Mouse (Mus musculus): ENCODE data around the gene AI467606. TPM values are rescaled to one million over a fixed set of nuclear protein-coding genes. Genes with fewer than 3 reads are reported as not detected.

The AI467606 gene
- total RNA-seq, 2 experiments from 2014 or later = 49.2 to 71.1 TPM

- no peak for ATAC-seq (ENCODE audit: poor library complexity, severe bottlenecking)
These were observed 27.7 kb downstream of the AI467606 start for GRCm38 (mm10) chr7:127118671-127119445.

- ATAC-seq (ENCODE audit: poor library complexity, severe bottlenecking) = no peak
These were observed 30.1 kb downstream of the AI467606 start for GRCm38 (mm10) chr7:127121061-127121910.

GRCm38 (mm10) chr7:127121911-127122270 lies 30.7 kb downstream of the AI467606 start, which contains the start of gene Qprt:
Gene Qprt, minus strand, starts transcription at chr7:127122226.
- ATAC-seq (ENCODE audit: poor library complexity, severe bottlenecking) = no peak

- peak; percentile 68 for ATAC-seq (ENCODE audit: poor library complexity, severe bottlenecking)
These were observed 38.5 kb downstream of the AI467606 start for GRCm38 (mm10) chr7:127129638-127130037.

GRCm38 (mm10) chr7:127133125-127133524 lies 42.0 kb downstream of the AI467606 start:
- no peak for ATAC-seq (ENCODE audit: poor library complexity, severe bottlenecking)

- peak; percentile 63 for ATAC-seq (ENCODE audit: poor library complexity, severe bottlenecking)
These were observed 43.8 kb downstream of the AI467606 start for GRCm38 (mm10) chr7:127134821-127135447.

GRCm38 (mm10) chr7:127136181-127137071 lies 45.3 kb downstream of the AI467606 start:
- peak; percentile 19 for ATAC-seq (ENCODE audit: poor library complexity, severe bottlenecking)

GRCm38 (mm10) chr7:127137262-127138017 lies 46.3 kb downstream of the AI467606 start, which contains the start of gene Spn:
Gene Spn, minus strand, starts transcription at chr7:127137823.
- peak; percentile 56 for ATAC-seq (ENCODE audit: poor library complexity, severe bottlenecking)

- ATAC-seq (ENCODE audit: poor library complexity, severe bottlenecking) = no peak
These were observed 47.9 kb downstream of the AI467606 start for GRCm38 (mm10) chr7:127139100-127139499.

GRCm38 (mm10) chr7:127139562-127139961 lies 48.4 kb downstream of the AI467606 start:
- ATAC-seq (ENCODE audit: poor library complexity, severe bottlenecking) = no peak

GRCm38 (mm10) chr7:127140623-127141404 lies 49.7 kb downstream of the AI467606 start:
- ATAC-seq (ENCODE audit: poor library complexity, severe bottlenecking) = no peak

GRCm38 (mm10) chr7:127142214-127142613 lies 51.1 kb downstream of the AI467606 start:
- no peak for ATAC-seq (ENCODE audit: poor library complexity, severe bottlenecking)

- no peak for ATAC-seq (ENCODE audit: poor library complexity, severe bottlenecking)
These were observed 51.5 kb downstream of the AI467606 start for GRCm38 (mm10) chr7:127142666-127143065.

Other genes starting within 250 kb of the AI467606 start
- not detected in 2 replicates for gene Doc2a, start 243.9 kb upstream of the AI467606 start, total RNA-seq (2015)
- not detected in 2 replicates for gene Doc2a, start 243.9 kb upstream of the AI467606 start, total RNA-seq (2017)
- gene Hirip3, start 229.4 kb upstream of the AI467606 start, total RNA-seq (2015) = 14.6 and 22.0 TPM in 2 replicates
- gene Hirip3, start 229.4 kb upstream of the AI467606 start, total RNA-seq (2017) = 147 and 164 TPM in 2 replicates
- gene Ino80e, start 229.0 kb upstream of the AI467606 start, total RNA-seq (2015) = 42.5 and 51.5 TPM in 2 replicates
- 21.3 and 46.4 TPM in 2 replicates for gene Ino80e, start 229.0 kb upstream of the AI467606 start, total RNA-seq (2017)
- gene Taok2, start 206.7 kb upstream of the AI467606 start, total RNA-seq (2015) = 14.3 and 19.0 TPM in 2 replicates
- 26.8 and 32.0 TPM in 2 replicates for gene Taok2, start 206.7 kb upstream of the AI467606 start, total RNA-seq (2017)
- 47.9 and 50.9 TPM in 2 replicates for gene Tmem219, start 168.4 kb upstream of the AI467606 start, total RNA-seq (2015)
- 44.9 and 45.5 TPM in 2 replicates for gene Tmem219, start 168.4 kb upstream of the AI467606 start, total RNA-seq (2017)
- gene Kctd13, start 162.5 kb upstream of the AI467606 start, total RNA-seq (2015) = 7.3 and 12.0 TPM in 2 replicates
- gene Kctd13, start 162.5 kb upstream of the AI467606 start, total RNA-seq (2017) = 10.9 and 19.0 TPM in 2 replicates
- gene Asphd1, start 141.8 kb upstream of the AI467606 start, total RNA-seq (2015) = not detected in 2 replicates
- not detected in 2 replicates for gene Asphd1, start 141.8 kb upstream of the AI467606 start, total RNA-seq (2017)
- gene Sez6l2, start 140.8 kb upstream of the AI467606 start, total RNA-seq (2015) = 2.9 TPM in 1 of 2 replicates, not detected in the other
- 0.16 and 0.33 TPM in 2 replicates for gene Sez6l2, start 140.8 kb upstream of the AI467606 start, total RNA-seq (2017)
- 46.1 and 48.5 TPM in 2 replicates for gene Cdipt, start 115.4 kb upstream of the AI467606 start, total RNA-seq (2015)
- 49.4 and 56.7 TPM in 2 replicates for gene Cdipt, start 115.4 kb upstream of the AI467606 start, total RNA-seq (2017)
- 4.9 and 6.6 TPM in 2 replicates for gene Cdiptos, start 115.3 kb upstream of the AI467606 start, total RNA-seq (2015)
- gene Cdiptos, start 115.3 kb upstream of the AI467606 start, total RNA-seq (2017) = 0.73 and 3.3 TPM in 2 replicates
- 5.6 and 6.0 TPM in 2 replicates for gene Mvp, start 76.7 kb upstream of the AI467606 start, total RNA-seq (2015)
- 48.1 and 50.6 TPM in 2 replicates for gene Mvp, start 76.7 kb upstream of the AI467606 start, total RNA-seq (2017)
- gene Pagr1b, start 74.9 kb upstream of the AI467606 start, total RNA-seq (2015) = 0.54 and 1.6 TPM in 2 replicates
- gene Pagr1b, start 74.9 kb upstream of the AI467606 start, total RNA-seq (2017) = not detected in 2 replicates
- gene Pagr1a, start 74.0 kb upstream of the AI467606 start, total RNA-seq (2015) = 40.7 and 62.5 TPM in 2 replicates
- gene Pagr1a, start 74.0 kb upstream of the AI467606 start, total RNA-seq (2017) = 25.5 and 67.0 TPM in 2 replicates
- gene Gm42742, start 70.3 kb upstream of the AI467606 start, total RNA-seq (2015) = 15.4 TPM in 1 of 2 replicates, not detected in the other
- 45.4 TPM in 1 of 2 replicates, not detected in the other for gene Gm42742, start 70.3 kb upstream of the AI467606 start, total RNA-seq (2017)
- gene Prrt2, start 70.1 kb upstream of the AI467606 start, total RNA-seq (2015) = 0.20 and 1.8 TPM in 2 replicates
- gene Prrt2, start 70.1 kb upstream of the AI467606 start, total RNA-seq (2017) = 2.4 and 3.0 TPM in 2 replicates
- 79.8 and 80.9 TPM in 2 replicates for gene Maz, start 64.3 kb upstream of the AI467606 start, total RNA-seq (2015)
- 44.4 and 45.1 TPM in 2 replicates for gene Maz, start 64.3 kb upstream of the AI467606 start, total RNA-seq (2017)
- 107 and 108 TPM in 2 replicates for gene Kif22, start 48.9 kb upstream of the AI467606 start, total RNA-seq (2015)
- 85.9 and 105 TPM in 2 replicates for gene Kif22, start 48.9 kb upstream of the AI467606 start, total RNA-seq (2017)
- gene Zg16, start 4.0 kb upstream of the AI467606 start, total RNA-seq (2015) = 0.96 TPM in 1 of 2 replicates, not detected in the other
- gene Zg16, start 4.0 kb upstream of the AI467606 start, total RNA-seq (2017) = not detected in 2 replicates
- 2.0 and 3.3 TPM in 2 replicates for gene Qprt, start 30.9 kb downstream of the AI467606 start, total RNA-seq (2015)
- gene Qprt, start 30.9 kb downstream of the AI467606 start, total RNA-seq (2017) = 1.1 and 2.8 TPM in 2 replicates
- 74.6 and 82.8 TPM in 2 replicates for gene Spn, start 46.5 kb downstream of the AI467606 start, total RNA-seq (2015)
- gene Spn, start 46.5 kb downstream of the AI467606 start, total RNA-seq (2017) = 241 and 246 TPM in 2 replicates
- 16.1 and 19.0 TPM in 2 replicates for gene Cd2bp2, start 104.7 kb downstream of the AI467606 start, total RNA-seq (2015)
- 51.8 and 57.5 TPM in 2 replicates for gene Cd2bp2, start 104.7 kb downstream of the AI467606 start, total RNA-seq (2017)
- 27.0 and 27.4 TPM in 2 replicates for gene Tbc1d10b, start 117.1 kb downstream of the AI467606 start, total RNA-seq (2015)
- 59.8 and 74.2 TPM in 2 replicates for gene Tbc1d10b, start 117.1 kb downstream of the AI467606 start, total RNA-seq (2017)
- gene Mylpf, start 117.5 kb downstream of the AI467606 start, total RNA-seq (2015) = 5.0 and 6.0 TPM in 2 replicates
- 2.3 and 3.3 TPM in 2 replicates for gene Mylpf, start 117.5 kb downstream of the AI467606 start, total RNA-seq (2017)
- gene Zfp553, start 141.7 kb downstream of the AI467606 start, total RNA-seq (2015) = 2.9 and 3.1 TPM in 2 replicates
- gene Zfp553, start 141.7 kb downstream of the AI467606 start, total RNA-seq (2017) = 5.9 and 9.7 TPM in 2 replicates
- gene Sept1, start 141.8 kb downstream of the AI467606 start, total RNA-seq (2015) = 36.2 and 36.8 TPM in 2 replicates
- gene Sept1, start 141.8 kb downstream of the AI467606 start, total RNA-seq (2017) = 31.2 and 42.7 TPM in 2 replicates
- 0.96 and 1.8 TPM in 2 replicates for gene Zfp771, start 152.9 kb downstream of the AI467606 start, total RNA-seq (2015)
- gene Zfp771, start 152.9 kb downstream of the AI467606 start, total RNA-seq (2017) = 0.28 and 0.73 TPM in 2 replicates
- 32.1 and 45.3 TPM in 2 replicates for gene Dctpp1, start 169.3 kb downstream of the AI467606 start, total RNA-seq (2015)
- 23.3 and 31.0 TPM in 2 replicates for gene Dctpp1, start 169.3 kb downstream of the AI467606 start, total RNA-seq (2017)
- 55.5 and 61.6 TPM in 2 replicates for gene Sephs2, start 182.7 kb downstream of the AI467606 start, total RNA-seq (2015)
- gene Sephs2, start 182.7 kb downstream of the AI467606 start, total RNA-seq (2017) = 130 and 138 TPM in 2 replicates
- 117 and 130 TPM in 2 replicates for gene Itgal, start 204.9 kb downstream of the AI467606 start, total RNA-seq (2015)
- gene Itgal, start 204.9 kb downstream of the AI467606 start, total RNA-seq (2017) = 59.4 and 72.4 TPM in 2 replicates